7 mouse cellular contexts compared by ENCODE assay signal in genomic region chr9:56324576-56325355, GRCm38 (mm10).
DNase-seq lines count a peak whose midpoint lies in the region; ATAC-seq lines count a peak whose summit lies in the region.

No protein-coding gene starts in this region.

- 63% methylated on average over 16 of the region's 16 CpGs for WGBS in heart, embryonic 10.5 days
- 52% methylated on average over 16 of the region's 16 CpGs for WGBS in liver, embryonic 12.5 days (ENCODE audit: insufficient replicate concordance)

- DNase-seq in CD4-positive helper T cell, adult 2 months (ENCODE audit: low read depth, low spot score), result peak; percentile 34
- DNase-seq in NIH3T3 (ENCODE audit: low read depth), result peak; percentile 37
- DNase-seq in heart, embryonic 10.5 days (ENCODE audit: low spot score), result no peak
- DNase-seq in kidney, postnatal 25 days, result peak; percentile 14 to 34
- DNase-seq in spleen, postnatal 10 days (ENCODE audit: low spot score in 2 of 2), result no peak

- H3K4me3 ChIP-seq in heart, embryonic 10.5 days, result no peak overlapping the region
- H3K4me3 ChIP-seq in liver, embryonic 12.5 days, result no peak overlapping the region

- H3K27me3 ChIP-seq in heart, embryonic 10.5 days (ENCODE audit: insufficient read depth, poor library complexity, severe bottlenecking), result no peaks in the 10 kb centered on the region
- no peaks in the 10 kb centered on the region for H3K27me3 ChIP-seq in liver, embryonic 12.5 days (replicated peaks)

- no peak for ATAC-seq in liver, embryonic 12.5 days
- ATAC-seq in granulocyte monocyte progenitor cell, adult 5-6 weeks (replicated peaks; ENCODE audit: poor library complexity, severe bottlenecking), result no peak

- peak overlapping the region; percentile 69 for H3K27ac ChIP-seq in heart, embryonic 10.5 days
- H3K27ac ChIP-seq in liver, embryonic 12.5 days, result no peak overlapping the region

- no peak overlapping the region for H3K4me2 ChIP-seq in liver, embryonic 12.5 days

- no peaks in the 10 kb centered on the region for H3K36me3 ChIP-seq in heart, embryonic 10.5 days
- no peaks in the 10 kb centered on the region for H3K36me3 ChIP-seq in liver, embryonic 12.5 days

- peaks cover 11% of the 10 kb centered on the region for H3K4me1 ChIP-seq in heart, embryonic 10.5 days
- peaks cover 4% of the 10 kb centered on the region; the same call in 1 of the 2 replicates for H3K4me1 ChIP-seq in liver, embryonic 12.5 days

- H3K9ac ChIP-seq in liver, embryonic 12.5 days, result no peak overlapping the region

- H3K9me3 ChIP-seq in heart, embryonic 10.5 days, result no peaks in the 10 kb centered on the region
- no peaks in the 10 kb centered on the region for H3K9me3 ChIP-seq in liver, embryonic 12.5 days (replicated peaks)

Comparison
In these comparisons a context has a peak if more than half of its experiments do, and no peak if none do; other contexts are left out.
1. DNase-seq: peak in CD4-positive helper T cell, adult 2 months (single experiment), NIH3T3 (single experiment) and kidney, postnatal 25 days (2 of 2); none in heart, embryonic 10.5 days (single experiment) and spleen, postnatal 10 days (0 of 2).